In the genomic region with DNA sequence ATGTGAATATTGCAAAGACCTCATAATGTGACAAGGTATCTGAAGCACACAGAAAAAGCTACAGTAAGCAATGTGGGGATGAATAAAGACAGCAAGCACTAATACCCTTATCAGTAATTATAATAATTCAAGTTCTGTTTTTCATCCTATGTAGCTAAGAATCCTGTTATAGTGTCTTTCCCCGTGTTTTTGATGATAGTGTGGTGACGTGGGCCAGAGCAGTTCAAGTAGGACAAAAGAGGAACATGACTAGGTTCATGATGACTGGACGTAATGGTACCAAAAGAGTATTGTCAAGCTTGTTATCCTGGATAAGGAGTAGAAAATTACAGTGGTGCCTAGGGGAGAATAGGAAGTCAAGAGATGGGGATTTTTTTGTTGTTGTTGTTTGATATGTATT, we compare ENCODE assay signal across 9 mouse cellular contexts. TPM values are rescaled to one million over a fixed set of nuclear protein-coding genes. Genes with fewer than 3 reads are reported as not detected.
DNase-seq lines count a peak whose midpoint lies in the region; ATAC-seq and TF ChIP-seq lines count a peak whose summit lies in the region.
"Had no signal": no experiment of that assay in that cellular context is flagged by ENCODE, and none has a peak within 500 bp of the region (broad histone marks: within the 10 kb centered on the region; RNA-seq: fewer than 3 reads in every experiment).

No protein-coding gene starts in this region.

- in situ Hi-C loops in ES-E14 (cut with MboI; ENCODE audit: low sequenced_read_pairs in 2 of 2, unreplicated experiment in 2 of 2): no loop called here

- H3K27me3 ChIP-seq in erythroblast, embryonic 14.5 days (ENCODE audit: control insufficient read depth): no peaks in the 10 kb centered on the region
- no peaks in the 10 kb centered on the region for H3K27me3 ChIP-seq in hindbrain, embryonic 12.5 days
- H3K27me3 ChIP-seq in midbrain, embryonic 10.5 days (ENCODE audit: low read depth, poor library complexity, severe bottlenecking): no peaks in the 10 kb centered on the region

- H3K4me2 ChIP-seq in hindbrain, embryonic 12.5 days (replicated peaks): peak overlapping the region; percentile 69

- DNase-seq in ES-E14 (ENCODE audit: low read depth, low spot score): no peak
- DNase-seq in midbrain, embryonic 10.5 days (ENCODE audit: low spot score): no peak
- DNase-seq in layer of hippocampus, postnatal 10 days (ENCODE audit: low spot score in 2 of 2): no peak
- DNase-seq in frontal cortex, postnatal 25 days (ENCODE audit: low spot score in 2 of 2): no peak
- no peak for DNase-seq in left cerebral cortex, postnatal 10 days (ENCODE audit: extremely low spot score in 1 of 2, low spot score in 2 of 2)
- DNase-seq: gastrocnemius, postnatal 36 days had no signal

- no peak for ATAC-seq in erythroblast, adult 5-6 weeks (replicated peaks; ENCODE audit: low FRiP score, poor library complexity, severe bottlenecking)
- ATAC-seq in hindbrain, embryonic 12.5 days (ENCODE audit: low FRiP score): no peak

- WGBS in hindbrain, embryonic 12.5 days: 82% methylated on average over 3 of the region's 3 CpGs
- 87% methylated on average over 3 of the region's 3 CpGs for WGBS in midbrain, embryonic 10.5 days

- H3K4me3 ChIP-seq in erythroblast, embryonic 14.5 days (replicated peaks): peak overlapping the region; percentile 85
- peak overlapping the region; percentile 89 to 91 for H3K4me3 ChIP-seq in ES-E14 (ENCODE audit: insufficient read depth in 1 of 2, low read depth in 1 of 2, low read length in 2 of 2, poor library complexity in 1 of 2, severe bottlenecking in 1 of 2)
- H3K4me3 ChIP-seq in hindbrain, embryonic 12.5 days: peak overlapping the region; percentile 68
- peak overlapping the region; percentile 62 for H3K4me3 ChIP-seq in midbrain, embryonic 10.5 days

- no peak overlapping the region for H3K9ac ChIP-seq in ES-E14 (ENCODE audit: insufficient read depth, low read depth, low read length, poor library complexity, severe bottlenecking)
- peak overlapping the region; percentile 82 for H3K9ac ChIP-seq in hindbrain, embryonic 12.5 days

- peaks cover 41% of the 10 kb centered on the region for H3K4me1 ChIP-seq in erythroblast, embryonic 14.5 days (ENCODE audit: control insufficient read depth)
- H3K4me1 ChIP-seq in ES-E14 (ENCODE audit: control insufficient read depth in 2 of 2, insufficient read depth in 2 of 2, low read length in 2 of 2, poor library complexity in 1 of 2): peaks cover 0 to 2% of the 10 kb centered on the region in 2 experiments; a peak in 1 of 4 replicates
- peaks cover 14% of the 10 kb centered on the region for H3K4me1 ChIP-seq in hindbrain, embryonic 12.5 days
- peaks cover 26% of the 10 kb centered on the region for H3K4me1 ChIP-seq in midbrain, embryonic 10.5 days

- H3K27ac ChIP-seq in ES-E14 (ENCODE audit: insufficient read depth, low read depth, low read length, poor library complexity, severe bottlenecking): no peak overlapping the region
- no peak overlapping the region for H3K27ac ChIP-seq in hindbrain, embryonic 12.5 days
- H3K27ac ChIP-seq in midbrain, embryonic 10.5 days (replicated peaks): peak overlapping the region; percentile 94; the same call in 1 of the 2 replicates

- peaks cover 8% of the 10 kb centered on the region for H3K36me3 ChIP-seq in erythroblast, embryonic 14.5 days (ENCODE audit: control insufficient read depth)
- peaks cover 1% of the 10 kb centered on the region; the same call in 1 of the 2 replicates for H3K36me3 ChIP-seq in ES-E14 (ENCODE audit: control insufficient read depth, insufficient read depth, low read length, poor library complexity, severe bottlenecking)
- H3K36me3 ChIP-seq in hindbrain, embryonic 12.5 days: no peaks in the 10 kb centered on the region
- H3K36me3 ChIP-seq in midbrain, embryonic 10.5 days: peaks cover 2% of the 10 kb centered on the region; the same call in 1 of the 2 replicates

- intact Hi-C loops in left cerebral cortex, postnatal 10 days (cut with DNase I): loop anchor here (5.0 kb wide), 1 partner anchor 67 kb away; the partner anchor contains the start of gene Msantd4

- no peaks in the 10 kb centered on the region for H3K9me3 ChIP-seq in erythroblast, embryonic 14.5 days (ENCODE audit: control insufficient read depth, low read length)
- no peaks in the 10 kb centered on the region for H3K9me3 ChIP-seq in ES-E14 (ENCODE audit: control insufficient read depth, insufficient read depth, low read depth, low read length)
- no peaks in the 10 kb centered on the region for H3K9me3 ChIP-seq in hindbrain, embryonic 12.5 days (replicated peaks)
- no peaks in the 10 kb centered on the region for H3K9me3 ChIP-seq in midbrain, embryonic 10.5 days (replicated peaks)

TF ChIP-seq in ES-E14, 5 proteins besides CTCF, POLR2A, EP300 and RAD21:
- no peak for TF ChIP-seq MAFK (IDR thresholded peaks at IDR 0.05; ENCODE audit: insufficient read depth, low read depth, low read length)
- TF ChIP-seq CHD2 (IDR thresholded peaks at IDR 0.05; ENCODE audit: low read depth, low read length): no peak
- no peak for TF ChIP-seq HCFC1 (IDR thresholded peaks at IDR 0.05; ENCODE audit: borderline replicate concordance, insufficient read depth, low read length)
- no peak for TF ChIP-seq ZNF384 (IDR thresholded peaks at IDR 0.05; ENCODE audit: low read depth, low read length)
- TF ChIP-seq ZC3H11A (IDR thresholded peaks at IDR 0.05; ENCODE audit: borderline replicate concordance, low read depth, low read length): no peak

RNA-seq across cellular contexts. Expression of gene Kbtbd3, which starts 1.1 kb away (rescaled TPM):
- 0.03 TPM in 1 of 2 replicates, not detected in the other for polyA plus RNA-seq in erythroblast, embryonic 14.5 days (2012)
- 0.42 TPM in 1 of 2 replicates, not detected in the other for total RNA-seq in erythroblast, adult 5-6 weeks (2015; ENCODE audit: low replicate concordance)
- total RNA-seq in erythroblast, adult 5-6 weeks (2017; ENCODE audit: low replicate concordance): 0.09 and 2.5 TPM in 2 replicates
- total RNA-seq in ES-E14 (2012; rRNA removed): 1.3 and 1.5 TPM in 2 replicates
- polyA plus RNA-seq in hindbrain, embryonic 12.5 days (2016; fragmentation: Nextera tagmentation; extraction: Ambion mirVana): 9.1 and 10.0 TPM in 2 replicates
- polyA plus RNA-seq in midbrain, embryonic 10.5 days (2016; fragmentation: Nextera tagmentation; extraction: Ambion mirVana): 6.4 and 6.6 TPM in 2 replicates
- 1 to 10 TPM; 8.8 to 9.7 TPM for total RNA-seq in layer of hippocampus, postnatal 10 days (2021)
- total RNA-seq in left cerebral cortex, postnatal 10 days (2021): 1 to 10 TPM; 8.2 to 9.2 TPM

RNA-seq across cellular contexts. Expression of gene Aasdhppt, which starts 1.4 kb away (rescaled TPM):
- 0.11 and 0.15 TPM in 2 replicates for polyA plus RNA-seq in erythroblast, embryonic 14.5 days (2012)
- total RNA-seq in erythroblast, adult 5-6 weeks (2015; ENCODE audit: low replicate concordance): 15.7 and 22.7 TPM in 2 replicates
- 3.8 and 7.0 TPM in 2 replicates for total RNA-seq in erythroblast, adult 5-6 weeks (2017; ENCODE audit: low replicate concordance)
- total RNA-seq in ES-E14 (2012; rRNA removed): 25.2 and 38.9 TPM in 2 replicates
- polyA plus RNA-seq in hindbrain, embryonic 12.5 days (2016; fragmentation: Nextera tagmentation; extraction: Ambion mirVana): 32.7 and 35.9 TPM in 2 replicates
- 25.2 and 28.4 TPM in 2 replicates for polyA plus RNA-seq in midbrain, embryonic 10.5 days (2016; fragmentation: Nextera tagmentation; extraction: Ambion mirVana)
- total RNA-seq in layer of hippocampus, postnatal 10 days (2021): 10 to 100 TPM; 25.4 to 25.8 TPM
- total RNA-seq in left cerebral cortex, postnatal 10 days (2021): 10 to 100 TPM; 25.6 to 27.1 TPM
